Mouse (Mus musculus) colon, adult 2 months (tissue): ENCODE data around the gene Mxd4. TPM values are rescaled to one million over a fixed set of nuclear protein-coding genes. Genes with fewer than 3 reads are reported as not detected.

Experiments used
- polyA plus RNA-seq: library from polyadenylated mRNA; depleted of rRNA; stranded (reverse); fragments of >200 nt; gene quantifications from 2 replicates; pipeline ENCODE4 v1.2.3, GENCODE M21; 2012; rRNA removed

The Mxd4 gene
- polyA plus RNA-seq, result 228 and 250 TPM in 2 replicates

GRCm38 (mm10) chr5:34187601-34188316, at the start of gene Mxd4:
Gene Mxd4 (minus strand): TSS chr5:34187720.

GRCm38 (mm10) chr5:34168950-34169891, 18.3 kb downstream of the Mxd4 start, which contains the start of the genes Poln and Haus3:
Gene Poln (minus strand): TSS chr5:34169448.
Gene Haus3 (minus strand): TSS chr5:34169527.

Other genes starting within 250 kb of the Mxd4 start
- 13.1 and 18.8 TPM in 2 replicates for gene Gm1673, start 204.3 kb downstream of the Mxd4 start, polyA plus RNA-seq
- gene Nat8l, start 191.7 kb downstream of the Mxd4 start, polyA plus RNA-seq, result 1.4 and 1.9 TPM in 2 replicates
- 0.05 and 0.06 TPM in 2 replicates for gene Poln, start 18.3 kb downstream of the Mxd4 start, polyA plus RNA-seq
- 0.16 and 0.25 TPM in 2 replicates for gene Haus3, start 18.2 kb downstream of the Mxd4 start, polyA plus RNA-seq
- gene Zfyve28, start 100.7 kb upstream of the Mxd4 start, polyA plus RNA-seq, result 3.1 and 5.3 TPM in 2 replicates
- gene Cfap99, start 100.9 kb upstream of the Mxd4 start, polyA plus RNA-seq, result not detected in 2 replicates
- 40.0 and 41.2 TPM in 2 replicates for gene Rnf4, start 148.6 kb upstream of the Mxd4 start, polyA plus RNA-seq
- 28.9 and 36.9 TPM in 2 replicates for gene Fam193a, start 182.2 kb upstream of the Mxd4 start, polyA plus RNA-seq